Mouse (Mus musculus) WW6 (cell line): ENCODE measurements around the gene Gpr179.
"Not testable (repeated sequence)": the region's sequence is repeated elsewhere in the genome, so short reads cannot be mapped to it uniquely, and the experiment has no call there.

Experiments used
- DNase-seq: peaks from one replicate; pipeline ENCODE4 v3.0.0-alpha.2; 2013; ENCODE audit warnings: low read depth, low spot score

The Gpr179 gene

DNA sequence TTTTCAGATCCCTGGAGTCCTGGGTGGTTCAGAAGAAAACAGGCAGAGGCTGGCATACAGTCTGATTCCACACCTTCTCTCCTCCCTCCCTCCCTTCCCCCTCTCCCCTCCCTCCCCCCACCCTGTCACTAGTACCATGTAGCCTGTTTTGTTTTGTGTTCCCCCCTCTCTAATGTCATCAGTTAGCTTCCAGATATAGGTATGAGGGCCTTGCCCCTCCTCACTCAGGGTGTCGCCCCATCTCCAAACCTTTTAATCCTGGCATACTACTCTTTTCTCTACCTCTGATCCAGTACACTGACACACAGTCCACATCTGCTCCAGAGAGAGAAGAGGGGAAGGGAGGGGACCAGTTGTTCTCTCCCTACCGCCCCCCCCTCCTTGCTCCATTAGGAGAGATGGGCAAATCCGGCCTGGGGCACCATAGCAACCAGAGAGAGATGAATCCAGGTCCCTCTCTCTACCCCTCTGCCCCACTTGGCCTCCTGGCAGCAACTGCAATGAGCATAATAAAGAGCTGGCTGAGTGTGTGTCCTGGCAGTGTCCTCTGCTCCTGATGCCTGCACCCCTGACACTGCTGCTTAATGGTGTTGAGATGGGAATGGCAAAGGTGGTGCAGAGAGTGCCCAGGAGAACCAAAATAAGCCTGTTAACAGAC is at the start of gene Gpr179:
Gene Gpr179, minus strand, starts transcription at position 51 of the 658 bp plus-strand sequence.
- DNase-seq = no peak

DNA sequence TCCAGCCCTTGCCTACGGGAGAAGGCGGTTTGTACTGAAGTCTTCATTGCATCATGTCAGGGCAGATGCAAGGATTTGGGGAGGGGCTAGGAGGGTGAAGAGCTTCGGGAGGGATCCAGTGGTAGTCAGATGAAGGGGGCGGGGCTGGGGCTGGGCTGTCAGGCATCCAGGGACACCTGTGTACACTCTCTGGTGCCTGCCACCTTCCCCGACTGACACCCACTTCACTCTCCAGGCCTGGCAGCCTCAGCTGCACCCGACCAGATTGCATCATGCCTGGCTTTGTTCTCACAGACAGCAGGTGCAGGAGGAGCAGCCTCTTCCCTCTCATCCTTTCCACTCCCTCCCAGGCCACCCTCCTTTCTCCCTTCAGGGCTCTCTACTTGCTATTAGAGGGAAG is 49.2 kb upstream of the Gpr179 start:
- no peak for DNase-seq

DNA sequence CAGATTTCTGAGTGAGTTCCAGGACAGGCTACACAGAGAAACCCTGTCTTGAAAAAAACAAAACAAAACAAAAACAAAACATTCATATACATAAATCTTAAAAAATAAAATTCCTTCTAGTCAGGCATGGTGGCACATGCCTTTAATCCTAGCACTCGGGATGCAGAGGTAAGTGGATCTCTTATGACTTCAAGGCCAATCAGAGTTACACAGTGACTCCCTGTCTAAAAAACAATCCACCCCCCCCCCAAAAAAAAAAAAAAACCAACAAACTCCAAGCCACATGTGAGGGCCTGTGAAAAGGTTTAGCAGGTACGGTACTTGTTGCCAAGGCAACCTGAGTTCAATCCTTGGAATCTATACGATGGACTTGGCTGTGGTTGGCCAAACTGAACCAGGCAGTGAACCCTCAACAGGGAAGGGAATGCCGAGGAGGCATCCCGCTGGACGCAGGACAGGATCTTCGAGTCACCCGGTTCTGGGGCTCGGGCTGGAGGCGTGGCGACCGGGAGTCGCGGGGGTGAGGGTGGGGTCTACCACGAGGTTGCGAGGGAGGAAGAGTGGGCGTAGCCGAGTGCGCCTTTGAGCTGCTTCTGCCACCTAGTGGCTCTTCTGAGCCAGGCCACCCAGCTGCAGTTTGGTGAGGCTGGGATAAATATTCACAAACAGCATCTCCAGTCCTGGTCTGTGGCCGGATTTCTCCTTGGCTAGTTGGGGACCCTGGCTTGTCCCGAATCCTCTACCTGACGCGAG is 48.3 kb upstream of the Gpr179 start:
- DNase-seq = peak; percentile 82

DNA sequence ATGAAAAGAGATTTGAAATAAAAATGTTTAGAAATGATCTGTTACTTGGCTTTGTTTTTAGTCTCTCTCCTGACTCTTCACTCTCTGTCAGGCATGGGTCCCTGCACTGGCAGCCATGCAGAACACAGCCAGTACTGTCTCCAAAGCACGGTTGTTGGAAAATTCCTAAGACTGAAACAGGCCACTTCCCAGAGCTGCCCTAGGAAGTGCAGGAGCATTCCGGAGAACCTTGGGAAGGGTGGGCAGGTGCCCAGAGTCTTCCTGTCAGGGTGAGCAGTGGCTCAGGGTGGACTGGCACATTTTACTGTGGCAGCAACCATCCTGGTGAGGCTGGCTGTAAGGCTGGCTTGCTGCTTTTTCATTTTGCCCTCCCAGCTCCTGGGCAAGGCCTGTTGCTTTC is 46.6 kb upstream of the Gpr179 start:
- DNase-seq = no peak

DNA sequence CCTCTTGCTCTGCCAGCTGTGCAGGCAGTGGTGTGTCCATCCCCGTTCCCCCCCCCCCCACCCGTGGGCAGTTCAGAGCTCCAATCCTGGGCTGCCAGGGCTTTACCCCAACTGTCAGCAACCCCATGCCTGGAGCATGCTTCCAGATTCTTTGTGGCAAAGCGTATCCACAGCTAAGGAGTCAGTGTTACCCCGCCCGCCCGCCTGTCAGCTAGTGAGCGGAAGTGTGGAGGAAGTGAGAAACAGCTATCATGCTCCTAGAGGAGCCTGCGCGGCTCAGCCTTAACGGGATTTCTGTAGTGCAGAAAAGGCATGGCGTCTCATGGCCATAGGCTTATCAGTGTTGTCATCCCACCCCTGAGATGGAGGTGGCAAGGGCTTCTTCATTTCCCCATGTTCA is 42.3 kb upstream of the Gpr179 start:
- no peak for DNase-seq

DNA sequence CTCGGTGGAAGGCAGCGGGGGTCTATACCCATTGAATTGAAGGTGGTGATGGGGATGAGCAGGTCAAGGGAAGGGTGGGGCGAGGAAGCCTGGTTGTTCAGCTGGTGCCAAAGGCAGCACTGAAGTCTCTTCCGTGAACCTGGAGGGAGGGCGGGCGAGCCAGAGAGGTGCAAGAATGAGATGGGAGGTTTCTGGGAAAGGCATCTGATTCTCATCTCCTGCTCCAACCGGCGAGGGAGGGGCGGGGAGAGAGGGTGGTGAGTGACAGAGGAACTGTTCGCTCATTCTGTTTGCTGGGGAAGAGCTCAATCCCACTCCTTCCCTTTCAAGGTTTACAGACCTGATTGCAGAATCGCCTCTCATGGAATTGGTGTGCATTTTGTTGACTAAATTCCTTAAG is 41.8 kb upstream of the Gpr179 start:
- DNase-seq = no peak

DNA sequence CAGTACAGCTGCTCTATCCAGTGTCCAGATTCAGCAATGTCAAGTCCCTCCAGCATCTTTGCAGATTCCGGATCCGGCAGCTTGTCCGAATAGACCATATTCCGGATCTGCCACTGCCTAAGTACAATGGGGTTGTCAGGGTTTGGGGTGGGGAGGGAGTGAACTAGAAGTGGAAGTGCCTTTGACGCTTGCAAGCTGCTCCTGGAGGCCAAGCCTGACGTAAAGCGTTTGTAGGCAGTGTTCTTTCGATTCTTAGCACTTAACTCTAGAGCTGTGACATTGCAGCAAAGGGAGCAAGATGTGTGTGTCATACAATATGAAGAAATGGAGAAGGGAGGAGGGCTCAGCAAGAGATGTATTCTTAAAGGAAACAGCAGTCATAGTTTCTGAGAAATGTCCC is 37.2 kb upstream of the Gpr179 start:
- DNase-seq = no peak

DNA sequence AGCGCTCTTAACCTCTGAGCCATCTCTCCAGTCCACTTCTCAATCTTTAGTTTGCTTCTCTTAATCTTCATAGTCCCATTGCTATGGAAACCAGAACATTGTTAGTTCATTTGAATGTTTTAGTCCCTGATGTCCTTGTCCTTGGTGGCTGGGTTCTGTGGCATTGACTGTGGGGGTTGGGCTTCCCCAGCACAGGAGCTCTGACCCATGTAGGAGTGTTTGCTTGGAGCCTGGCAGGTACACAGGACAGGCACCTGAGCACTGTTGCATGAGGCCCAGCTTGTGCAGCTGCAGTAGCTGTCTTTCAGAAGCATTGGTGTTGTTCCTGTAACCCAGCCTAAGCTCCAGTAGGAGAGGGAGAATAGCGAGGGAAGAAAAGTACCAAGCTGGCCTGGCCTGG is 35.9 kb upstream of the Gpr179 start:
- DNase-seq = no peak

DNA sequence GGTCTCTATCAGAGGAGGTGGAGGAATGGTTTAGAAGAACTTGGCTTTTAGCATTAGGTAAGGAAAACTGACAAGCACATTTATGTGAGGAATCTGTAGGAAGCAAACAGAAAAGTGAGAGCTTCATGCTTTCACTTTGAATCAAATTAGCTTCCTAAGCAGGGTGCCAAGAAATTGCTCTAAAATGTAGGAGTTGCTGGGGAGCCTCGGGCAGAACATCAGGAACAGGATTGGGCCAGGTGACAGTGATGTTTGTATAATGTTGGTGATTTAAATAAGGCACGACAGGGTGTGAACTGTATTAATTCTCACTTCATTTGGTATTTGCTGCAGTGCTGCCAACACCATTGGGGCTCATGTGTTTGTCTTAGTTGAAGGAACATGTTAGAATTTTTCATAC is 31.9 kb upstream of the Gpr179 start:
- no peak for DNase-seq

DNA sequence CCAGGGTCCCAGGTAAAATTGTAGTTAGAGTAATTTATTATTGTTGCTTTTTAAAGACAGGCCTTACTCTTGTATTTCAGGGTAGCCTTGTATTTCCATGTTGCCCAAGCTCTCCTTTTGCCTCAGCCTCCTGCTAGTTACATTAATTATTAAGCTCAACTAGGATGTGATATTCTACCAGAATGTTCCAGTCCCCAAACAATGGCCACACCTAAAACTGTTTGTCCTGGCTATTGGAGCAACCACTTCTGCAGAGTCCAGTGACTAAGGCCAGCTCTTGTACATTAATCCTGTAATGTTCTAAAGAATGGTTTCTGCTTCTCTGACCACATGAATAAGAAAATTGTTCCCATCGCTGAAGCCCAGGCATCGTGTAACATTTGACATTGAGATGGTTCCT is 31.1 kb upstream of the Gpr179 start:
- DNase-seq = no peak

DNA sequence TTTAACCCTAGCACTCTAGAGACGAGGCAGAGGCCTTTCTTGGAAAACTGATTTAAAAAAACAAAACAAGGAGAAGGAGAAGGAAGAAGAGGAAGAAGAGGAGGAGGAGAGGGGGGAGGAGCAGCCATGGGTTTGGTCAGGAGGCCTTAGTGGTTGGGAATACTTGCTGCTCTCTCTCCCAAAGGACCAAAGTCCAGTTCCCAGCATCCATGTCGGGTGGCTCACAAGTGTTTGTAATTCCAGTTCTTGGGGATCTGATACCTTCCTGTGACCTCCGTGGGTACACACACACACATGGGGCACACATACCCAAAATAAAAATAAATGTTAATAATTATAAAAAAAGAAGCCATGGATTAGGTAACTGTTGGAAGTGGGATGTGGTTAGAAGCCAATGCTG is 28.2 kb upstream of the Gpr179 start:
- DNase-seq = no peak

DNA sequence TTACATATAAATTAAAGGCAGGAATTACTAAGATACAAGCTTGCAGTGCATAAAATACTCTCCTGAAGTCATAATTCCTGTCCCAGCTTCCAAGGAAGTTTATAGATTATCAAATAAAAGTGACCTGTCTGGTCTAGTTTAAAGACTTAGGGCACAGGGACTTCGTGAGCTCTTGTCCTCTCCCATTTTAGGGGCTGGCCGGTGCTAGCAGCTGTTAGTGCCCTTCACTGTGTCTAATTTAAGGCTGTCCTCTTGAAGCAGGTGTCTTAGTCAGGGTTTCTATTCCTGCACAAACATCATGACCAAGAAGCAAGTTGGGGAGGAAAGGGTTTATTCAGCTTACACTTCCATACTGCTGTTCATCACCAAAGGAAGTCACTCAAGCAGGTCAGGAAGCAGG is 21.5 kb upstream of the Gpr179 start:
- no peak for DNase-seq

DNA sequence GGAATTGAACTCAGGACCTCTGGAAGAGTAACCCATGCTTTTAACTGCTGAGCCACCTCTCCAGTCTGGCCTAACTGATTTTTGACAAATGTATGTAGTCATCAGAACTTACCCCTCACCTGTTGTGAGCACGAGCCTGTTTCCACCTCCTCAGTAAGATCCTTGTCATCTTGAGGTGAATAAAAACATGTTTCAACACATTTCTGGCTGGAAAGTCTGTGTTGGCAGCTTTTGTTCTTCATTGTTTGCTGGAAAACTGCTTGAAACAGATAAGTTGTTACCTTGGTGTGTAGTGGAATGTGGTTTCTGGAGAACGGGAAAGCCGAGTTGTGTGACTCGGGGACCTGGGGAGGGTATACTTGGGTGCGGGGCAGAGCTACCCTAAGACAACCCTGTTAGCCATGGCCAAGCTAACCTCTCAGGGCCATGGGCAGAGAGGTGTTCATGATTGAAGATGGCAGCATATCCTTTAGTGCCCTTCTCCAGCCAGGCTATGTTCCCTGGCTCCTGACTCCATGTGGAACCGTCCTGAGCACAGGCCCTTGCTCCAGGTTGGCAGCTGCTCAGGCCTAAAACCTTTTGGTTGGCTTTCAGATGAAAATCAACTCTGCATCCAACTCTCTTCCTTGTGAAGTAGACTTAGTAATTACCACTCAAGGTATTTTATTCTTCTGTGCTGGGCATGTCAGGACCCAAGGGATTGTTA is 20.4 kb upstream of the Gpr179 start:
- no peak for DNase-seq

DNA sequence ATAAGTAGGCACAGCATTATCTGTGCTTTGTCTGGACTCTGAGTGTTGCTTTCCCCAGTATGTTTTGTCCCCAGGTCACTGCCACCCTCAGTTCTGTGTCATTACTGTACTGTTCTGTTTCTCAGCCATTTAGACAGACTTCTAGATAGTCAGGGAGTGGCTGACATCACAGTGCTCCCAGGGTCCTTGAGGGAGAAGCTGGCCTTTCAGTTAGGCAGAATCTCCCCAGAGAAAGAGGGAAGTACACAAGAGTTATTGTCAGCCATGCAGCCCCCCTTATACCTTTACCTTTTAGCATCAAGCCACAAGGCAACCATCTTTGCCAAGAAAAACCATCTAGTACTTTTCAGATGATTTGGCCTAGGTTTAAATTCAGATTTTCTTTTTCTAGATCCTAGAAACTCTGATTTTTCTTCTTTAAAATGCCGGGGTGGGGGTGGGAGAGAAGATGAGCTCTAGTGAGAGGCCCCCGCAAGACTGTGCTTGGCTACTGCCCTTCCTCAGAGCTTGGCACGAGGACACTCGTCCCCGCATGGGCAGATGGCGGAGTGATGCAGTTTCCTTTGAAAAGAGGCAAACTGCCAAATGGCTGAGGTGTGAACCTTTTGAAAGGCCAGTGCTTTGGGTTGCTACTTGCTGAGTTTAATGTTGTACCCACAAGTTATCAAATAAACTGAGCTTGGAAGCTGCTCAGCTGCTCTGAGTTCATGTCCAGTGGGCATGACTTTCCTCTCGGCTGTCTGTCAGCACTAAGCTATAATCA is 18.6 kb upstream of the Gpr179 start:
- DNase-seq = no peak

DNA sequence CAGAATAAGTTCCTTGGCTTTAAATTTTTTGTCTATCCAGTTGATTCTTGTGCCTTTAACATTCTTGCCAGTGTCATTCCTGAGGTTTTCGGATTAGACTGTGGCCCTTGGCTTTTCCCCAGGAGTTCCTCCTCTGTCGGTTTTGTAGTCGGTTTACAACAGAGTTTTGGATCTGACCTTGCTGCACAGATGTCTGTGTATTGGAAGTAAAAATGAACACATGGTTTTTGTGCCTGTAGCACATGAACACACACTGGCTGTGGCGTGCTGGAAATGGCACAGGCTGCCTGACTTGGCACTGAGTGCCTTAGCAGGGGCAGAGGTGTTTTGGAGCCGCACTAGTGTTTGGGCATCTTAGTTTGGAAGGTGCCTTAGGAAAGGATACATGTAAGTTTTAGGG is 16.6 kb upstream of the Gpr179 start:
- no peak for DNase-seq

DNA sequence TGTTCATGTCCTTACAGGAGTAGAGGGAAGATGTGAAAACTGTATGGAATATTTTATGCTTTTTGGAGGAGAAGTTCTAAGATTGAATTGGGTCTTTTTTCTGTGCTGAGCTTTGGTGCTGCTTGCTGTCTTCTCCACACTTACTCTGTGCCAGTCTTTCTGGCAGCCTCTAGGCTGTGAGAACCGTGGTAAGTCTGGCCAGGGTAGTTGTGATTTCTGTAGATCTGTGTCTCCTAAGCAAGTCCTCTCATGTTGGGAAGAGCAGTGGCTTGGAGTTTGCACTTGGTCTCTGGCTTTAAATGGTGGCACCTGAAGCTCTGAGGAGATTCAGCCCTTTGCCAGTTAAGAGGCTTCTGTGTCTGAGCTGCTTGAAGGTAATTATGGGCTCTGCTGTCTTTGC is 13.7 kb upstream of the Gpr179 start:
- no peak for DNase-seq

DNA sequence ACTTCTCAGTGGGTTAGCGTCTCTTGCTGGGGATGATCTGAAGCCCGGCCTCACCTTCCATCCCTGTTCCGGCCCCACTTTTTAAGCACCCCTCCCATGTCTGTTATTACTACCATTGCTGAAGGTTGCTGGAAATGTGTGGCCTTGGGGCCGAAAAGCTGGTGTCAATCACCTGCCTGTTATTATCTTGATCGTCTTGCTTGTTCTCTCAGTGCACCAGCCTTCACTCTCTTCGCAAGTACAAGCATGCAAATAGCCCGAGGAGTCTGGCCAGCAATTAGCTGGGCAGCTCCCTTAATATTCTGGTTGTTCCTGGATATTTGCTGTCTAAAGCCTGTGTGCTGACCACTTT is 11.7 kb upstream of the Gpr179 start:
- DNase-seq = no peak

DNA sequence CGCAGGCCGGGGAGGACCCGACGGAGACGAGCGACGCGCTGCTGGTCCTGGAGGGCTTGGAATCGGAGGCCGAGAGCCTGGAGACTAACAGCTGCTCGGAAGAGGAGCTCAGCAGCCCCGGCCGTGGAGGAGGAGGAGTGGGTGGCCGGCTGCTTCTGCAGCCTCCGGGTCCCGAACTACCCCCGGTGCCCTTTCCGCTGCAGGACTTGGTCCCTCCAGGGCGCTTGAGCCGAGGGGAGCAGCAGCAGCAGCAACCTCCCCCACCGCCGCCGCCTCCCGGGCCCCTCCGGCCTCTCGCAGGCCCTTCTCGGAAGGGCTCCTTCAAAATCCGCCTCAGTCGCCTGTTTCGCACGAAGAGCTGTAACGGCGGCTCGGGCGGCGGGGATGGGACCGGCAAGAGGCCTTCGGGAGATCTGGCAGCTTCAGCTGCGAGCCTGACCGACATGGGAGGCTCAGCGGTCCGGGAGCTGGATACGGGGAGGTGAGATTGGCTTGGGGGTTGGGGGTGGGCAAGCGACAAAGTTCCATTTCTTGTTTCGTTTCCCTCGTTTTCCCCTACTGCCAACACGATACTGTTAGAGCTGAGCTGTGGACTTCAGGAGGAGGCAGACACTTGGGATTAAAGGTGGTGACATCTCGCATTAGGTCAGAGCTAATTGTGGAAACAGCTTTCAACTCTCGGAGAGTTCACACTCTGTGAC is 11.2 kb upstream of the Gpr179 start:
- DNase-seq = no peak

DNA sequence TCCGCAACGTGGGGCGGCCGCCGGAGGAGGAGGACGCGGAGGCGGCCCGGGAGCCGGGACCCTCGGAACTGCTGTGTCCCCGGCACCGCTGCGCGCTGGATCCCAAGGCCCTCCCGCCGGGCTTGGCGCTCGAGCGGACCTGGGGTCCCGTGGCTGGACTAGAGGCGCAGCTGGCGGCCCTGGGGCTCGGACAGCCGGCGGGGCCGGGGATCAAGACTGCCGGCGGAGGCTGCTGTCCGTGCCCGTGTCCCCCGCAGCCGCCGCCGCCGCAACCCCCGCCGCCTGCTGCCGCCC is 10.7 kb upstream of the Gpr179 start:
- DNase-seq = no peak

DNA sequence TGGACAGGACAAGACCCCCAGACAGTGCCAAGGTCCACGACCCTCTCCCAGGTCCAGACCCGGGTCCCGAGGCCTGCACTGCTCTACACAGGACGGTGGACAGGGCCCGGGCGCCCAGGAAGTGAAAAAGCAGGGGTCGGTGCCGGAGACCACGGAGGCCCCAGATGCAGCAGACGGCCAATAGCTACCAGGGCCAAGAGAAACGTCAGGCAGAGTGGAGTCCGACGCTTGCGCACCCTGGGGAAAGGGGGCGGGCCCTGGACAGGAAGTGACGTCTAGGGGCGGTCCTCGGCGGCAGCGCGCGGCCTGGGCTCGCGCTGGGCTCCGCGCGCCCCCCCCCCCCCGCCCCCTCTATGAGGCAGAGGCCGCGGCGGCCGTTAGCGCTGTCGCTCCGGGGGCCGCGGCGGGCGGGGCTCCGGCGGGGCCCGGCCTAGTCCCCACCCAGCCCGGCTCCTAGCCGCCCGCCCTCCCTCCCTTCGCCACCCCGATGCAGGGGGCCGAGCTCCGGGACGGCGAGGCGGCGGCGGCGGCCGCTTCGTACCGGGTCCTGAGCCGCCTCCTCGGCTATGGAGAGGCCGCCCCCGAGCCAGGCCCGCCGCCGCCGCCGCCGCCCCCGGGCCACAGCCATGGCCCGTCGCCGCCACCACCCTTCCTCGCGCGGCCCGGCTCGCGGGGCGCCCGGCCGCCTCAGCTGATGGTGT is 10.2 kb upstream of the Gpr179 start, which contains the start of gene Socs7:
Gene Socs7, plus strand, starts transcription at position 604 of the 701 bp plus-strand sequence.
- DNase-seq = peak; percentile 70

DNA sequence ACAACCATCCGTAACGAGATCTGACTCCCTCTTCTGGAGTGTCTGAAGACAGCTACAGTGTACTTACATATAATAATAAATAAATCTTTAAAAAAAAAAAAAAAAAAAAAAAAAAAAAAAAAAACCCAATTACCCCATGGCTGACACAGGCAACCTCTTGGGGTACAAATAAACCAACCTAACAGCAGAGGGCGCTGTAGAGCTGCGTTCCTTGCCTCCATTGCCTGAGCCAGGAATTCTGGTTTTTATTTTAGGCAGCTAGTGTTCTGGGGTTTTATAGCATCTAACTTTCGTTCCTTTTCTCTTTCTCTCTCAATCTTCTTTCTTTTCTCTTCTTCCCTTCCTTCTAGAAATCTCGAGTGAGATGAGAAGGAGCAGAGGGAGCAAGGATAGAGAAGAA is 5.8 kb upstream of the Gpr179 start:
- not testable (repeated sequence) for DNase-seq
